Mouse (Mus musculus) embryonic facial prominence, embryonic 14.5 days (tissue): ENCODE data around the gene Gm42906. TPM values are rescaled to one million over a fixed set of nuclear protein-coding genes. Genes with fewer than 3 reads are reported as not detected.

ENCODE experiments used
- ATAC-seq: fragments of 200-750 bp; cut with Nextera tagmentation; 2 replicates; pipeline ENCODE4 v1.8.0; 2017; ENCODE audit warnings: low read depth, moderate number of reproducible peaks, moderate TSS enrichment
- DNase-seq: peaks from one replicate; pipeline ENCODE4 v3.0.0-alpha.2; 2015; ENCODE audit warnings: low spot score
- H3K27ac ChIP-seq: fragments of 300-500 bp; sonication (generic); replicated peaks from 2 replicates; pipeline ENCODE4 v1.5.1; 2014; ENCODE audit warnings: low read depth, mild to moderate bottlenecking, low read length, moderate library complexity
- H3K27me3 ChIP-seq: fragments of 300-500 bp; sonication (generic); replicated peaks from 2 replicates; pipeline ENCODE4 v1.6.1; 2014; ENCODE audit warnings: low read length; ENCODE audit not compliant: control insufficient read depth, insufficient read depth
- H3K36me3 ChIP-seq: fragments of 300-500 bp; sonication (generic); 2 replicates; pipeline ENCODE4 v1.6.1; 2014; ENCODE audit warnings: low read length, mixed read lengths; ENCODE audit not compliant: control insufficient read depth, insufficient read depth
- H3K4me1 ChIP-seq: fragments of 300-500 bp; sonication (generic); 2 replicates; pipeline ENCODE4 v1.6.1; 2014; ENCODE audit warnings: antibody characterized with exemption, low read length; ENCODE audit not compliant: control insufficient read depth, insufficient read depth
- H3K4me2 ChIP-seq: fragments of 300-500 bp; sonication (generic); 2 replicates; pipeline ENCODE4 v1.6.1; 2014; ENCODE audit warnings: low read depth, mild to moderate bottlenecking, low read length, moderate library complexity, mixed read lengths
- H3K4me3 ChIP-seq: fragments of 300-500 bp; sonication (generic); 2 replicates; pipeline ENCODE4 v1.5.1; 2014; ENCODE audit warnings: low read depth, mild to moderate bottlenecking, low read length
- H3K9ac ChIP-seq: fragments of 300-500 bp; sonication (generic); 2 replicates; pipeline ENCODE4 v1.6.1; 2014; ENCODE audit warnings: low read depth, mild to moderate bottlenecking, low read length, moderate library complexity, mixed read lengths
- H3K9me3 ChIP-seq: fragments of 300-500 bp; sonication (generic); 2 replicates; pipeline ENCODE4 v1.6.1; 2016; ENCODE audit warnings: low read length; ENCODE audit not compliant: control insufficient read depth
- WGBS: fragments of 180-500 bp; shearing (Covaris S2); extraction: QIAGEN DNeasy Blood & Tissue Kit; methylation state at CpG from one replicate; pipeline ENCODE4 v1.1.7; 2014; 5-methylcytosine and 5-hydroxymethylcytosine counted together
- polyA plus RNA-seq: library from polyadenylated mRNA; unstranded; fragments of >200 nt; fragmentation: Nextera tagmentation; extraction: Ambion mirVana; gene quantifications from 2 replicates; pipeline ENCODE4 v1.2.1, GENCODE M21; 2014

The Gm42906 gene
- polyA plus RNA-seq, 1 experiment from 2014 or later: not detected

DNA sequence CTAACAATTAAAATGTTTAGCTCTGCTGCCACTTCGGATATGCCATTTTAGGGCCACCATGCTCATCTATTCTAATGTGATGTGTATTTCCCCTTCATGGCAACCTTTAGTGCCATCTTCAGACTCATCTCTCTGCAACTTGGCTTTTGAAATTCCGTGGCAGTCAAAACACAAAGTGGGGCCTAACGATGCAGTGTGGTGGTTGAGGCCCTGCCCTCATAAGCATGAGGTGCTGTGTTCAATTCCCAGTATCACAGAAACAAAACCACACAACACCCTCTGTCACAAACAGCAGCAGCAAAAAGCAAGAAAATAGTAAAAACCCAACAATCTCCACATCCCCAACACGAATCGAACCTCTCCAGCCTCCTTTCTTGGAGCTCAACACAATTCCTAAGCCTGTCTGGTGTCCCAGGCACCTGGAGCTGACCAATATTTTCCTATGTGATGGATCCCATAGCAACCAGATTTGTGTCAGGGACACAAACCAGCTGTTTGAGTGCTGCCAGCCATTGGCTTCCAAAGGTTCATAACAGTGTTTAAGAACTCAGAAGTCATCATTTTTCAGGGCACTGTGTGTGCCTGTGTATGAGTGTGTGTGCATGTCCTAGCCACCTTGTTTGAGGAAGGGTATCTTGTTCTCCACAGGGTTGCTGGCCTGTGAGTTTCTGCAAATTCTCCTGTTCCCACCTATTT, 311.6 kb downstream of the Gm42906 start:
- H3K4me2 ChIP-seq: no peak overlapping the region
- H3K4me1 ChIP-seq: peaks cover 10% of the 10 kb centered on the region; the same call in 1 of the 2 replicates
- ATAC-seq: no peak
- H3K9ac ChIP-seq: no peak overlapping the region
- DNase-seq: no peak
- no peak overlapping the region for H3K27ac ChIP-seq
- WGBS: 83% methylated on average over 5 of the region's 5 CpGs
- H3K4me3 ChIP-seq: no peak overlapping the region
- H3K9me3 ChIP-seq: no peaks in the 10 kb centered on the region
- no peaks in the 10 kb centered on the region for H3K36me3 ChIP-seq
- H3K27me3 ChIP-seq: no peaks in the 10 kb centered on the region

DNA sequence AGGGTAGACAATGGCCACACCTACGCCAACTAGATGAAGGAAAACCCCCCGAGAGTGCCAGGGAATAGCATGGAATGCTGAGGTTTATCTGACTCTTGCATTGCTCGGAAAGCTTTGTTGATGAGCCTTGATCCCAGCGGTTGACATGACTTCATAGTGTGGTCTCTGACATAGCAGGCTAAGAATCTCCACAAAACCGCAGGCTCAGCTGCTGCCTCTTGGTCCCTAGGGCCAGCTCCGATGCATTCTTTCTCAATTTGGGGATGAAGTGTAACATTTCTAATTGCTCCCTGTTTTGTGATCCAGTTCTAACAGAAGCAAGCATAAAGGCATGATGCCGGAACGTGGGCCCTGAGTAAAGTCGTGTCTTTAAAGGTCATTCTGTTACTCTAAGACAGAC, 315.2 kb downstream of the Gm42906 start:
- H3K9ac ChIP-seq: no peak overlapping the region
- H3K4me3 ChIP-seq: no peak overlapping the region
- DNase-seq (peak; percentile 74), ATAC-seq (peak; percentile 53; the same call in 1 of the 2 replicates)
- no peak overlapping the region for H3K27ac ChIP-seq
- no peaks in the 10 kb centered on the region for H3K9me3 ChIP-seq
- peaks cover 18% of the 10 kb centered on the region for H3K4me1 ChIP-seq
- H3K4me2 ChIP-seq: no peak overlapping the region
- no peaks in the 10 kb centered on the region for H3K27me3 ChIP-seq
- H3K36me3 ChIP-seq: no peaks in the 10 kb centered on the region
- 59% methylated on average over 9 of the region's 9 CpGs for WGBS

- H3K4me2 ChIP-seq: no peak overlapping the region
- H3K36me3 ChIP-seq: no peaks in the 10 kb centered on the region
- peaks cover 18% of the 10 kb centered on the region for H3K4me1 ChIP-seq
- H3K9me3 ChIP-seq: no peaks in the 10 kb centered on the region
- H3K27me3 ChIP-seq: no peaks in the 10 kb centered on the region
- H3K27ac ChIP-seq: no peak overlapping the region
- no peak for DNase-seq
- ATAC-seq: no peak
- no peak overlapping the region for H3K4me3 ChIP-seq
- 82% methylated on average over 7 of the region's 7 CpGs for WGBS
- H3K9ac ChIP-seq: no peak overlapping the region
Observed at GRCm38 (mm10) chr5:151111080-151111871, 316.7 kb downstream of the Gm42906 start.

DNA sequence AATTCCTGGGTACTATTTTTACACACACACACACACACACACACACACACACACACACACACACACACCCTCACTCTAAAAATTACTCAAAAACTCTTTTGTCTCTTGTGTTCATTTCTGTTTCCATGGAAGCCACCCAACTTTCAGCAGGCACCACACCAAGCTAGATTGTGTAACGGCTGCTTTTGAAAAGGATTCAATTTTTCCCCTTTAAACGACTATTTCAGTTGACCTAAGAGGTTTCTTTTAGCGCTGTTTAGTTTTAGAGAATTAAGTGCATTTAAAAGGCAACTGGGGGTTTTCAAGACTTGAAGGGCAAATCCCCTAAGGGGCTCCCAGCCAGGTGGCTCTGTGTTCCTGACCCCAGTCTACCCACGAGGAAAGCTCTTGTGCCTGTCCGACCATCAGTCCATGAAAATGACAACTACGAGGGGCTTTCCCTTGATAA, 317.5 kb downstream of the Gm42906 start:
- Histone ChIP-seq H3K27ac (no peak overlapping the region), H3K36me3 (no peaks in the 10 kb centered on the region), H3K4me1 (peaks cover 18% of the 10 kb centered on the region), H3K9me3 (no peaks in the 10 kb centered on the region), H3K9ac (no peak overlapping the region), H3K4me2 (no peak overlapping the region), H3K27me3 (no peaks in the 10 kb centered on the region), H3K4me3 (no peak overlapping the region)
- DNase-seq: peak; percentile 35
- WGBS: 21% methylated on average over 6 of the region's 6 CpGs
- ATAC-seq: no peak

DNA sequence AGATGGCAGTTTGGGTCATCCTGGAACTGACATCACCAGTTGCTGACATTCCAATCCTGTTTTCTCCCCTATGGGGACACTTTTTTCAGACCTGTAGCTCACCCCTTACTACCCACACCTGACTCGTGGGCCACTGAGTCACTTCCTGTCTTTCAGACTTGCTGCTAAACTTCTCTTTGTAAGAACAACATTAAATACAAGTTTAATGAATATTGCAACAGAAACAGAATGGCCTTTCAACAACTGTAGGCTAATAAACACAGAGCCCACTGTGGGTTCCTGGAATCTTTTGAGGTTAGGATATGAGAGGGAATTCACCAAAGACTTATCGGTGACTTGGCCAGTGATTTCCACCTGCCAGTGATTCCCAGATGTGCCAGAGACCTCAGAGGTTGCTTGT, 318.1 kb downstream of the Gm42906 start:
- H3K4me1 ChIP-seq: peaks cover 18% of the 10 kb centered on the region
- no peak overlapping the region for H3K27ac ChIP-seq
- ATAC-seq (no peak), DNase-seq (no peak)
- no peaks in the 10 kb centered on the region for H3K27me3 ChIP-seq
- H3K4me3 ChIP-seq: no peak overlapping the region
- H3K36me3 ChIP-seq: no peaks in the 10 kb centered on the region
- H3K9me3 ChIP-seq: no peaks in the 10 kb centered on the region
- 59% methylated on average over 2 of the region's 2 CpGs for WGBS
- H3K9ac ChIP-seq: no peak overlapping the region
- no peak overlapping the region for H3K4me2 ChIP-seq

GRCm38 (mm10) chr5:151108955-151109354, 319.0 kb downstream of the Gm42906 start:
- H3K4me2 ChIP-seq: no peak overlapping the region
- peaks cover 18% of the 10 kb centered on the region for H3K4me1 ChIP-seq
- no peaks in the 10 kb centered on the region for H3K9me3 ChIP-seq
- DNase-seq (no peak), ATAC-seq (no peak)
- H3K4me3 ChIP-seq: no peak overlapping the region
- no peaks in the 10 kb centered on the region for H3K27me3 ChIP-seq
- WGBS: 76% methylated on average over 7 of the region's 7 CpGs
- H3K36me3 ChIP-seq: no peaks in the 10 kb centered on the region
- H3K27ac ChIP-seq: no peak overlapping the region
- H3K9ac ChIP-seq: no peak overlapping the region

GRCm38 (mm10) chr5:151108291-151108897, 319.6 kb downstream of the Gm42906 start:
- H3K4me1 ChIP-seq: peaks cover 18% of the 10 kb centered on the region
- H3K4me3 ChIP-seq: no peak overlapping the region
- ATAC-seq (no peak), DNase-seq (no peak)
- no peak overlapping the region for H3K9ac ChIP-seq
- H3K4me2 ChIP-seq: peak overlapping the region; percentile 2; the same call in 1 of the 2 replicates
- no peaks in the 10 kb centered on the region for H3K36me3 ChIP-seq
- H3K27me3 ChIP-seq: no peaks in the 10 kb centered on the region
- no peak overlapping the region for H3K27ac ChIP-seq
- H3K9me3 ChIP-seq: no peaks in the 10 kb centered on the region
- WGBS: 54% methylated on average over 19 of the region's 19 CpGs

DNA sequence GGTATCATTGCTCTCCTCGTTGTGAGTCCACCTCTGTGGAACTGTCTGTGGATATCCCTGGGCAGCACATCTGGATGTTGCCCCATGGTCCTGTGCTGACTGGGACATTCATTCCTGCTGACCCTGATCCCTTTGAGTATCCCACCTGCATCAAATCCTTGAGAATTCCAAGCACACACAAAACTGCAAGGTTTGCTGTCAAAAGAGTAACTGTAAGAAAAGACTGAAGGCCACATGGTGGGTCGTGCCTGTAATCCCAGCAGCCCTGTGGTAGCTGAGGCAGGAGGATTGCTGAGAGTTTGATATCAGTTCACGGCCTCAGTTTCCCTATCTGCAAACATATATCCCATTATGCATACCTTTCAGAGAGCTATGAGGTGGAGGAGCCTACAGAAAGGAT, 321.1 kb downstream of the Gm42906 start:
- Histone ChIP-seq H3K9me3 (no peaks in the 10 kb centered on the region), H3K4me2 (no peak overlapping the region), H3K27ac (no peak overlapping the region), H3K4me3 (no peak overlapping the region), H3K36me3 (no peaks in the 10 kb centered on the region), H3K4me1 (peaks cover 11% of the 10 kb centered on the region; the same call in 1 of the 2 replicates), H3K27me3 (no peaks in the 10 kb centered on the region), H3K9ac (no peak overlapping the region)
- DNase-seq (no peak), ATAC-seq (no peak)
- WGBS: 88% methylated on average over 3 of the region's 3 CpGs
